Mouse (Mus musculus): ENCODE results near the gene Egln1. TPM values are rescaled to one million over a fixed set of nuclear protein-coding genes. Genes with fewer than 3 reads are reported as not detected.

The Egln1 gene
- polyA plus RNA-seq (2012; ENCODE audit: insufficient read depth, insufficient read length, missing spikeins): 134 and 142 TPM in 2 replicates

DNA sequence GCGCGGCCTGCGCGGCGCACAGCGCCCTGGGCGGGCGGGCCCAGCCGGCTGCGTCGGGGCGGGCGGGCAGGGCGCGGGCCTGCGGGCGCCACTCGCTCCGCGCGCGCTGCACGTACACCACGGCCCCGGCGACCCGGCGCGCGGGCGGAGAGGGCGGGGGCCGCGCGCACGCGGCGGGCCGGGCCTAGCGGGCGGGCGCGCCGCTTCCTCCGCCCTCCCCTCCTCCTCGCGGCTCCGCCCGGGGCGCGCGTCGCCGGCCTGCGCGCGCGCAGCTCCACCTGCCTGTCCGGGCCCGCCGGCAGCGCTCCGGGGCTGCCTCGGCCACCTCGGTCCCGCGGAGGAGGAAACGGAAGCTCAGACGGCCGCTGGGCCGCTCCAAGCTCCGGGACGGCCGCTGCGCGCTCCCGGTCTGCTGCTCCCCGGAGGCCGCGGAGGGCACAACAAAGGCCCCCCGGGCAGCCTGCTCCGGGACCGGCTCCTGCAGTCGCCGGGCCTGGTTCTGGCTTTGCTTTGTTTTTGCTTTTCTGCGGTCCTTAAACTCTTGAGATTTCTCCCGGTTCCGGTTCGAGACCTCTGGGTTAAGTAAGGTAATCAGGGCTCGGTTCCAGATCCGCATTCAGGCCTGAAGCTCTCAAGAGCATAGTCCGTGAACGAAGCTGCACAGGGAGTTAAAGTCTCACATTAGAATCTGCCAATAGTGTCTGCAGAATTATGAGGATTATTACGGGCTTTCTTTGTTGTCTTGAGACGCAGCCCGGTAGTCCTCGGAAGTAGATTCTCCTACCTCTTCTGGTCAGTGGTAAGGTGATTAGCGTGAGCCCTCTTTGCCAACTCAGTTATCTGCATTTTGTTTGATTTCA is at the start of gene Egln1:
Egln1 (minus strand) TSS at position 116 of the 860 bp plus-strand sequence.
- Histone ChIP-seq H3K4me3 (ENCODE audit: insufficient read depth, low read depth, low read length) (peak within 1 kb of the TSS; percentile 95), H3K27ac (replicated peaks; ENCODE audit: low read depth, low read length) (peak within 1 kb of the TSS; percentile 97), H3K4me1 (ENCODE audit: control insufficient read depth, insufficient read depth, insufficient read length, low read length) (peaks cover 14% of the 10 kb centered on the region)

DNA sequence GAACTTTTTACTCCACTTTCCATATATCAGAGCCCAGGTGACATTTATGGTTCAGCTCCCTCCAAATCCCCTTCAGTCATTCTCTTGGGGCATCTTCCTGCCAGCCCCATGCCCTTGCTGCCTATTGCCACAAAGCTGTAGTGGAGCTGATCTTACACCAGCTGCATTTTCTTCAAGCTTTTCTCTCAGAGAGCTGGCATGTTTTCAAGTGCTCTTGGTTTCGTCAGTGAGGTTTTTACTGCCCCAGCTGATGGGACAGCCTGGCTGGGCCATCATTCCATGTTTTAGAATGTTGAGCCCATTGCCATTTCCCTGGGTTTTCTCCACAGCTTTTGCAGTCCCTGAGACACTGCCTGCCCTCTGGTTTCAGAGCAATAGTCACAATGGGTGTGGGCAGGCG is 46.7 kb upstream of the Egln1 start:
- Histone ChIP-seq H3K27ac (replicated peaks; ENCODE audit: low read depth, low read length) (no peak overlapping the region), H3K4me3 (ENCODE audit: insufficient read depth, low read depth, low read length) (no peak overlapping the region), H3K4me1 (ENCODE audit: control insufficient read depth, insufficient read depth, insufficient read length, low read length) (no peaks in the 10 kb centered on the region)

GRCm38 (mm10) chr8:124991668-124991926 is 42.5 kb upstream of the Egln1 start:
- Histone ChIP-seq H3K4me1 (ENCODE audit: control insufficient read depth, insufficient read depth, insufficient read length, low read length) (no peaks in the 10 kb centered on the region), H3K27ac (replicated peaks; ENCODE audit: low read depth, low read length) (no peak overlapping the region), H3K4me3 (ENCODE audit: insufficient read depth, low read depth, low read length) (no peak overlapping the region)

- no peak overlapping the region for H3K4me3 ChIP-seq (ENCODE audit: insufficient read depth, low read depth, low read length)
- H3K27ac ChIP-seq (replicated peaks; ENCODE audit: low read depth, low read length): no peak overlapping the region
- no peaks in the 10 kb centered on the region for H3K4me1 ChIP-seq (ENCODE audit: control insufficient read depth, insufficient read depth, insufficient read length, low read length)
Measured at GRCm38 (mm10) chr8:124990923-124991667, 42.0 kb upstream of the Egln1 start.

DNA sequence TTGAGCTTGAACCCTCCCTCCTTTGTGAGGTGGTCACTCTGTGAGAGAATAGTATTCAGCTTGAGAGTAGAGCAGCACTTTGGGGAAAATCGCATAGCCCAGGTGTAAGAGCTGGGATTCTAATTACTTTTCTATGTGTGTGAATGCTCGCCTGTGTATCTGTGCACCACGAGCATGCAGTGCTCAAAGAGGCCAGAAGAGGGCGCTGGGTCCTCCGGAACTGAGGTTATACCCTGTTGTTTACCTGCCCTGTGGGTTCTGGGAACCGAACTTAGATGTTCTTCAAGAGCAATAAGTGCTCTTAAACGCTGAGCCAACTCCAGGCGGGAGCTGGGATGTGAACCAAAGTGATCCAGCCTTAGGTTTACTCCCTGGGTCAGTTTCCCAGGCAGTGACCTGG is 31.7 kb upstream of the Egln1 start:
- no peaks in the 10 kb centered on the region for H3K4me1 ChIP-seq (ENCODE audit: control insufficient read depth, insufficient read depth, insufficient read length, low read length)
- H3K4me3 ChIP-seq (ENCODE audit: insufficient read depth, low read depth, low read length): no peak overlapping the region
- H3K27ac ChIP-seq (replicated peaks; ENCODE audit: low read depth, low read length): no peak overlapping the region

GRCm38 (mm10) chr8:124980036-124980435 is 30.9 kb upstream of the Egln1 start:
- H3K4me3 ChIP-seq (ENCODE audit: insufficient read depth, low read depth, low read length): no peak overlapping the region
- H3K27ac ChIP-seq (replicated peaks; ENCODE audit: low read depth, low read length): no peak overlapping the region
- no peaks in the 10 kb centered on the region for H3K4me1 ChIP-seq (ENCODE audit: control insufficient read depth, insufficient read depth, insufficient read length, low read length)

DNA sequence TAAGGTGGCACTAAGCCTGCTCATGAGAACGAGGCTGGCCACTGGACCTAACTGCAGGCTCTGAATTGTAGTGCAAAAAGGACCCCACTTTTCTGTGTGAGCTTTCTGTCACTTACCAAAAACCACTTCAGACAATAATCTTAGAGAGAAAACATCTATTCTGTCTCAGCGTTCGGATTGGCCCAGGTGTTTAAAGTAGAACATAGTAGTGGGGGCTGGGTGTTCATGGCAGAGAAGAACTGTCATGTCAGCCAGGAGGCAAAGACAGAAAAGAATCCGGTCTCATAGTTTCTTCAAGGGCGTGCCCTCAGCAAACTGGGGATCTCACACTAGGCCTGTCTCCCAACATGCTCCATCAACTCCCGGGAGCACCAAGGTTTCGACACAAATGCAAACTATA is 28.9 kb upstream of the Egln1 start:
- Histone ChIP-seq H3K4me3 (ENCODE audit: insufficient read depth, low read depth, low read length) (no peak overlapping the region), H3K27ac (replicated peaks; ENCODE audit: low read depth, low read length) (no peak overlapping the region), H3K4me1 (ENCODE audit: control insufficient read depth, insufficient read depth, insufficient read length, low read length) (no peaks in the 10 kb centered on the region)

DNA sequence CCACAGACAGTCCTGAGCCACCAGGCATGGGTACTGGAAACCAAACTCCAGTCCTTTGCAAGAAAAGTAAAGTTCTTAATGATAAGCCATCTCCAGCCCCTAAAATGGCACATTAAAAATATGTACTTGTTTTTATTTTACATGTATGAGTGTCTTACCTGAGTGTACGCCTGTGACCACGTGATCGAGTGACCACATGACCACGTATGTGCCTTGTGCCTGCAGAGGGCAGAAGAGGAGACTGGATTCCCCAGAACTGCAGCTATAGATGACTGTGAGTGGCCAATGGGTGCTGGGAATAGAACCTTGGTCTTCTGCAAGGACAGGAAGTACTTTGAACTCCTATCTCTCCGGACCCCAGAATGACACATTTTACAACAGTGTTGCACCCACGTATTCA is 27.1 kb upstream of the Egln1 start:
- Histone ChIP-seq H3K27ac (replicated peaks; ENCODE audit: low read depth, low read length) (no peak overlapping the region), H3K4me3 (ENCODE audit: insufficient read depth, low read depth, low read length) (no peak overlapping the region), H3K4me1 (ENCODE audit: control insufficient read depth, insufficient read depth, insufficient read length, low read length) (no peaks in the 10 kb centered on the region)

DNA sequence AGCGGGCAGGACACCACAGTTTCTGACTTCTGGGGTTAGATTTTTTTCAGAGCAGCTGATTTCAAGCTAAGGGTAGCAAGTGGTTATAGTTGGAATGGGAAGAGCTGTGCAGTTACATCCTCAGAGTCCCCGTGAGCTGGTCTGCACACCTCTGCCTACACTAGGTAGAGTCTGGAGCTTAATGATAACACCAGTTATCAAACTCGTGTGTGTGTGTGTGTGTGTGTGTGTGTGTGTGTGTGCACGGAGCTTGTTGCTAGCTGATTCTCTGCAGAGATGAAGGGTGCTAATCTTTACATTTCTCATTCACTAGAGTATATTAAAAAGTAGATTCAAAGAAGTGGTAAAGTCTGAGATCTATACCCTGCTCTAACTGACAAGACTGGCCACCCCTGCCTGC is 25.1 kb upstream of the Egln1 start:
- Histone ChIP-seq H3K4me3 (ENCODE audit: insufficient read depth, low read depth, low read length) (no peak overlapping the region), H3K4me1 (ENCODE audit: control insufficient read depth, insufficient read depth, insufficient read length, low read length) (no peaks in the 10 kb centered on the region), H3K27ac (replicated peaks; ENCODE audit: low read depth, low read length) (no peak overlapping the region)

- Histone ChIP-seq H3K4me1 (ENCODE audit: control insufficient read depth, insufficient read depth, insufficient read length, low read length) (no peaks in the 10 kb centered on the region), H3K4me3 (ENCODE audit: insufficient read depth, low read depth, low read length) (no peak overlapping the region), H3K27ac (replicated peaks; ENCODE audit: low read depth, low read length) (no peak overlapping the region)
Measured at GRCm38 (mm10) chr8:124973221-124973620, 24.1 kb upstream of the Egln1 start.

DNA sequence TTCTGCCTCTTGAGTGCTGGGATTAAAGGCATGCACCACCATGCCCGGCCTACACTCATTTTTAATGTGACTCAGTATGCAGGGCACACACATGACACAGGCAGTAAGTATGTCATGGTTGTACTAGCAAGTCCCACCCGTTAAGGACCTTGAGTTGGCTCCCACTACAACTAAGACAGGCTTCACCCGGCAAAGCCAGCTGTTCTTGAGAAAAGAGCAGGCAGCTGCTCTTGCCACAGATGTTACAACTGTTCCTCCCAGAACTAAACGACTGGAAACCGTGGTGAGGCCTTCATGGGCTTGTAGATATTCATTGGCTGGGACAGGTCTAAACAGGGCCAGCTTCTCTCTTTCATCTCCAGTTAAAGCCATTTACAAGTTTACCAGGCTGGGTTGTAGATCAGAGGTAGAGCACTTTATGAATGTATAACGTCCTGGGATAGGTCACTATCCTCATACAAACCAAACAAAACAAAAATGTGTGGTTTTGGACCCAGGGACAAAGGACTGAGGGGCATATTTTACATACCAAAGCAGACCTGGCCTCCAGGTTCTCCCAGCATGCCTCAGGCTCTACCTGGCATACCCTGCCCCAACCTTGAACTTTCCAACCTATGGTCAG is 21.3 kb upstream of the Egln1 start:
- no peaks in the 10 kb centered on the region for H3K4me1 ChIP-seq (ENCODE audit: control insufficient read depth, insufficient read depth, insufficient read length, low read length)
- no peak overlapping the region for H3K4me3 ChIP-seq (ENCODE audit: insufficient read depth, low read depth, low read length)
- no peak overlapping the region for H3K27ac ChIP-seq (replicated peaks; ENCODE audit: low read depth, low read length)

DNA sequence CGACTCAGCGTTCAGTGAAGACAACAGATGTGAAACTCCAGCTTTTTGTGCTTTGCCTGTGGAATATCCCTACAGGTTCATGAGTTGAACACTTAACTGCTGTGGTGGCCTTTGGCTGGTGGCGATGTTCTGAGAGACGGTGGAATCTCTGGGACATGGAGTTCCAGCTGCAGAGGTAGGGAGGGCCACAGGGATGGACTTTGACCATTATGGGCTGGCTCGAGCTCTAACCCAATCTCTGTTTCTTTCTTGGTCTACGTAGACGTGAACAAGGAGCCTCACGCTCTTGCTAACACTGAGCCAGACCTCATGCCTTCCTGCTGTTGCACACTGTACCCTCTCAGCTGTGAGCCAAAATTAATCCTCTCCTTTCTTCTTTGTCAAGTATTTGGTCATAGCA is 15.8 kb upstream of the Egln1 start:
- H3K4me1 ChIP-seq (ENCODE audit: control insufficient read depth, insufficient read depth, insufficient read length, low read length): peaks cover 2% of the 10 kb centered on the region; the same call in 1 of the 2 replicates
- no peak overlapping the region for H3K4me3 ChIP-seq (ENCODE audit: insufficient read depth, low read depth, low read length)

DNA sequence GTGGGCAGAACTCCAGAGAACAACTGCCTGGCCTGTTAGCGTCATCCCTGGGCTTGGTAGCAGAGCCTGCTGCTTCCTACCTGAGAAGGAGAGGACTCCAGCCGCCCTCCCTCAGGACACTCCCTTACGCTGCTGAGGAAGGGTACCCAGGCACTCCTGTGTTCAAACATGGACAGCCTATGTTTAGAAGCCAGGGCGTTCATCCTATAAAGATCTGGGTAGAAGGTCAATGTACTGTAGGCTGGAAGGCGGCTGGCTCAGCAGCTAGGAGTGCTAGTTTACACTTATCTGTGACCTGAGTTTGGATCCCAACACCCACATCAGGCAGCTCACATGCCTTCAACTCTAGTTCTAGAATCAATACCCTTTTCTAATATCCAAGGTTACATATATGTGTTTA is 14.1 kb upstream of the Egln1 start:
- H3K27ac ChIP-seq (replicated peaks; ENCODE audit: low read depth, low read length): no peak overlapping the region

More for the DNA sequence above, 15.8 kb upstream of the Egln1 start:
- H3K27ac ChIP-seq (replicated peaks; ENCODE audit: low read depth, low read length): no peak overlapping the region

GRCm38 (mm10) chr8:124960226-124960880 is 11.2 kb upstream of the Egln1 start:
- H3K27ac ChIP-seq (replicated peaks; ENCODE audit: low read depth, low read length): no peak overlapping the region
- peaks cover 2% of the 10 kb centered on the region; the same call in 1 of the 2 replicates for H3K4me1 ChIP-seq (ENCODE audit: control insufficient read depth, insufficient read depth, insufficient read length, low read length)
- no peak overlapping the region for H3K4me3 ChIP-seq (ENCODE audit: insufficient read depth, low read depth, low read length)

More for the DNA sequence above, 14.1 kb upstream of the Egln1 start:
- Histone ChIP-seq H3K4me3 (ENCODE audit: insufficient read depth, low read depth, low read length) (no peak overlapping the region), H3K4me1 (ENCODE audit: control insufficient read depth, insufficient read depth, insufficient read length, low read length) (peaks cover 2% of the 10 kb centered on the region; the same call in 1 of the 2 replicates)
